Mouse (Mus musculus) CD8-positive naive resting alpha-beta T cell, adult 2 months (primary cell): ENCODE data around the gene Abcb10.
"Not testable (repeated sequence)": the region's sequence is repeated elsewhere in the genome, so short reads cannot be mapped to it uniquely, and the experiment has no call there.

ENCODE experiments used
- DNase-seq, 2 experiments: peaks; one replicate each; pipeline ENCODE4 v3.0.0; 2022; ENCODE audit warnings: low read depth in 2 of 2, low spot score in 2 of 2

The Abcb10 gene

DNA sequence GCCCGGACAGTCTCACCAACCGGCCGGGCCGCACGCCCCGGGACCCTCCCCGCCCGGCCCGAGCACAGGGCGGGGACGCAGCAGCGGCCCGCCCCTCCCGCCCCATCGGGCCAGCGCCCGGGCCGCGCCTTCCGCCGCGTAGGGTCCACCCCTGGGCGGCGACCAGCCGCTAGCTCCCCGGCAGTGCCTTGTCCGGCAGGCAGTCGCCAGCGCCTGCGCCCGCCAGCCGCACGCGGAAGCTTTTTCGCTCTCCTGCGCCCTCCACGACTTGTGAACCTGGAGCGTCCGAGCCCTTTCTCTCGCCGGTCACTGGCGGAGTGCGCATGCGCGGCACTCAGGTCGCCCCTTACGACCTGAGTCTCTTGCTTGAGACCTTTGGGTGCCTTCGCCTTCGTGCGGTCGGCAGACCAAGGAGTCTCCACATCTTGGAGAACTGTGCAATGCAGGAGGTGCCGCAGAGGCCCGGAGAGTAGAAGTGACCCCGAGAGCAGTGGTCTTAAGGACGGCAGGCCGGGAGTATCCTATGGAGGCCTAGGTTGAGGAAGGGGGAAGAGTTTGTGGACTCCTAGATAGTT lies at the start of gene Abcb10:
Gene Abcb10, minus strand, starts transcription at position 297 of the 575 bp plus-strand sequence.
- peak; percentile 30 to 34 for DNase-seq

DNA sequence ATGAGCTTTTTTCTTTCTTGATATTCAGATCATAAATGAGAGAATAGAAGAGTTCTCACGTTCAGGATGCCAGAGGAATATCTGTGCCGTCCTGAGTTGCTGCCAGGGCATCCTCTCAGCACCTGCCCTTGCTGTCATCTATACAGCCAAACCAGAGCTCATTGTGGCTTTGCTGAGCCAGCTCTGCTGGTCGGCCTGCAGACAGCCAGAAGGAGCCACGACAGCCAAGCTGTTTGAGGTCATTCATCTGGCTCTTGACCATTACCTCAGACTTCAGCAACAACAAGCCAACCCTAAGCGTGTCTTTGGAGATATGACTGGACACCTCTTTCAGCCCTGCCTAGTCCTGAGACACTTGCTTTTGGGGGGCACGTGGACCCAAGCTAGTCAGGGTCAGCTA lies 44.9 kb upstream of the Abcb10 start:
- DNase-seq: no peak

DNA sequence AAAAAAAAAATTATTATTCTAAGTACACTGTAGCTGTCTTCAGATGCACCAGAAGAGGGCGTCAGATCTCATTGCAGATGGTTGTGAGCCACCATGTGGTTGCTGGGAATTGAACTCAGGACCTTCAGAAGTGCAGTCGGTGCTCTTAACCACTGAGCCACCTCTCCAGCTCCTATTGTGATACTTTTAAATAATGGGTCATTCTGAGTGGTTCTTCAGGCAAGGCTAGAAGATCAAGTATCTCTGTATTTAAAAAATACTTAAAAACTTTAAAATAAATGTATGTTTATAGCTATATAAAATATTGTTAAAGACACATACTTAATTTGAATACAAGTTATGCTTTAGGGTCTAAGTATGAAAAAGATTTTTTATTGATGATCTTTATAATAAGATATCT lies 43.3 kb upstream of the Abcb10 start:
- not testable (repeated sequence) for DNase-seq

DNA sequence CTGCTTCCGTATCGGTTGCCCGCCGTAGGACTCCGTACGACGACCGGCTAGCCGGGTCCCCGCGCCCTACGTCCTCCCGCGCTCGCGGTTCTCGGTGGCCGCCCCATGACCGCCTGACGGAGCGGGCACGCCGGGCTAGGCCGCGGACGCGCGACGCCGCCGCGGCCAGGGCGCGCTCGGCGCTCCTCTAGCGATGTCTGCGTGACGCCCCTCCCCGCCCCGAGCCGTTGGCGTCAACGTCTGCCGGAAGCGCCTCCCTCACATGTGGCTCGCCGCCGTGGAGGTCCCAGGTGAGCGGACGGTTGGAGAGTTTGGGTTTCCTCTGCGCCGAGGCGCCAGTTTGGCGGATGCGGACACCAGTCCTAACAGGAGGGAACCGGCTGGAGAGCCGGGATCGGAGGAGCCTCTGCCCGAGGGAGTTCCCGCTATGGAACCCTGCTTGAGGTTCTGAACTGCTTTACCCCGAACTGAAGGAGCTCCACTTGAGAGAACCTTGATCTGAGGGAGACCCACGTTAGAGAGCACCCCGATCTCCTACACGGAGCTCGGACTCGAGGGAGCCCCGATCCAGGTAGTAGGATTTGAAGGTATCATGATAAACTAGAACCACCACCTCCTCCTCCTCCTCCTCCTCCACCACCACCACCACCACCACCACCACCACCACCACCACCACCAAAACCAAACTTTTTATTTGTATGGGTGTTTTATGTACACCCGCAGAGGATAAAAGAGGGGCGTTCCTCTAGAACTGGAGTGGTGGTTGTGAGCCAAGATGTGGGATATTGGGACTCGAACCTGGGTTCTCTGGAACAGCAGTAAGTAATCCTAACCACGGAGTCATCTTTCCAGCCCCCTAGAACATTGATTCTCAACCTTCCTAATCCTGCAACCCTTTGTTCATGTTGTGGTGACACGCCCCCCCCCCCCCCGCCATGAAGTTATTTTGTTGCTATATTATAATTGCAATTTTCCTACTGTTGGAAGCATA lies 38.6 kb upstream of the Abcb10 start, which contains the start of the genes Taf5l and Urb2:
Gene Taf5l, minus strand, starts transcription at position 161 of the 991 bp plus-strand sequence.
Gene Urb2, plus strand, starts transcription at position 272 of the 991 bp plus-strand sequence.
- peak; percentile 88 to 91 for DNase-seq

DNA sequence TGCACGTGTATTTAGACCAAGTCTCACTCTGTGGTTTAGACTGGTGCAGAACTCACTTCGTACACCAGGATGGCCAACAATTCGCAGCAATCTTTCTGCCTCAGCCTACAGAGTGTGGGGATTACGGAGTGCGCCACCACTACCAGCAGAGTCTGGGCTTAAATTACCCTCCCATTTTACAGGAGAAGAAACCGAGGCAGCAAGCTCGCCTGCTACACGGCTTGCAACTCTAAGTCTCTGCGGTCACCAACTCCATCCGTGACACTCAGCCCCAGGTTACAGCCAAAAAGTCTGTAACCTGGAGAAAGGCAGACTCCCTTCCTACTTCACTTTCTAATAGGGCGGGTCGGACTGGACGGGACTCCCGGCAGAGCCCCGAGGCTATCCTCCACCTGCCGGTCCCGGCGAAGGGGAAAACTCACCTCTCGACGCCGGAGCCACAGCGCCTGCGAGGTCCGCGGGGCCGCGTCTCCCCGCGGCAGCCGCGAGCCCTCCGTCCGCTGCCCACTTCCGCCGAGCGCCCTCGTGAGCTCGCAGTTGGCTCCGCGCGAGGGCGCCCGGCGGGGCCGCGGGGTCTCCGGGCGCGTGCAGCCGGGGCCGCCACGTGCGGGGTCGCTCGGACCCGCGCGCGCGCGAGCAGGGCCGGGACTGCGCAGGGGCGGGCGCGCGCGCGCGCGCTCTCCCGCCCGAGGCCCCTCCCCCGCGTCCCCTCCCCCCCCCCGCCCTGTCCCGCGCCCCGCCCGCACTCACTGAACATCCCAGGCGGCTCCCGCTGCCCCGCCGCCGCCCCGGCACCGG lies 37.7 kb upstream of the Abcb10 start:
- peak; percentile 40 to 45 for DNase-seq

DNA sequence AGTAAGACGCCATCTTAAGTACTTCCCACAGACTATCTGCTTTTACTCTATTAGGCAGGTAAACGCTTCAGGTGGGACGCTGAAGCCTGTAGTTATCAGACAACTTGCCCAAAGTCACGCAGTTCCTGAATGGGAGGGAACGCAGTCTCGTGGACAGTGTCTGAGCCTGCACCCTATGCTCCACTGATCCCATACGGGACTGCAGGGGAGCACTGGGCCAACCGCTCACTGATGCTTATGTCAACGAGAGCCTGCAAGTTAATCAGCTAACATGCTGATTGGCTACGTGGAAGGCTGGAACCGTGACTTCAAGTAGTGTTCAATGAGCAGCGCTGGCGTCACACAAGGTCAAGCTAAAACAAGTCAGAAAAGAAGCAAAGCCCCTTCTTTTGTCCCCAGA lies 36.9 kb upstream of the Abcb10 start:
- DNase-seq: no peak

DNA sequence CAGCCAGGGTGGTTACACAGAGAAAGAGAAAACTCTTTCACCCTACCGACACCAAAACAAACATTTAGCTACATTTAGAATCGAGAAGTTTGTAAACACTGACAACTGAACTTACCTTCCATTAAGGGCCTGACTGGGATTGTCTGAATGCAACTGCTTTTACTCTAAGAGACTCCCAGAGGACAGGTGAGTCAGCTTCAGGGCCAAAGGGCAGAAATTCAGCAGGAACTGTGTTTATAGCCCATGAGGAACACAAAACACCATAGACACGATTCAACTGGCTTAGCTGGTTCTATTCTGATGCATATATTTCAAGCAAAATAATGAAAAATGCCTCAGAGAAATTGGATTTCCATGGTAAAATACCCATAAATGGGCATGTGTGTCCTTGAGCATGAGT lies 31.8 kb upstream of the Abcb10 start:
- no peak for DNase-seq

DNA sequence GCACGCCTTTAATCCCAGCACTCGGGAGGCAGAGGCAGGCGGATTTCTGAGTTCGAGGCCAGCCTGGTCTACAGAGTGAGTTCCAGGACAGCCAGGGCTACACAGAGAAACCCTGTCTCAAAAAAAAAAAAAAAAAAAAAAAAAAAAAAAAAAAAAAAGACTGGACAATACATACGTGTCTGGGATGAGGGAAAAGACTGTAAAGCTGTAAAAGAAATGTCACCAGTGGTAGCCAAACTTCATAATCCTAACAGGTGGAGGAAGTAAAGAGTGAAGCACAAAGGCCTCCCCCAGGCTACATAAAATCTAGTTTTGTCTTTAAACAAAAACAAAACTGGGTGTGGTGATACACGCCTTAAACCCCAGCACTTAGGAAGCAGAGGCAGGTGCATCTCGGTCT lies 31.4 kb upstream of the Abcb10 start:
- DNase-seq: not testable (repeated sequence)

DNA sequence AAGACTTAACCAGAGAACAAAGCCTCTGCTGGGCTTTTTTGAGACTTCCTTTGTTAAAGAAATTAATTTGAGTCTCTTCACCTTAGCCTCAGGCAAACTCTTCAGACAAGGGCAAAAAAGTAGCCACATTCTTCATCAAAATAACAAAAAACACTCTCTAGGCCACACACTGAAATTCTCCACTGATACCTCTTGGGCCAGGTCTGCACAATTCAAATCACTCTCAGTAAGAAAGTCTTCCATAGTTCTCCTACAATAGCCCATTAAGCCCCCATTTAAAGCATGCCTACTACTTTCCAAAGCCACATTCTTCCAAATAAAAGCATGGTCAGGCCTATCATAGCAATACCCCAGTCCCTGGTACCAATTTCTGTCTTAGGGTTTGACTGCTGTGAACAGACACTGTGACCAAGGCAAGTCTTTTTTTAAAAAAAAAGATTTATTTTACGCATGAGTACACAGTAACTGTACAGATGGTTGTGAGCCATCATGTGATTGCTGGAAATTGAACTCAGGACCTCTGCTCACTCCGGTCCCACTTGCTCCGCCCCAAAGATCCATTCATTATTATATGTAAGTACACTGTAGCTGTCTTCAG lies 29.2 kb upstream of the Abcb10 start:
- no peak for DNase-seq

DNA sequence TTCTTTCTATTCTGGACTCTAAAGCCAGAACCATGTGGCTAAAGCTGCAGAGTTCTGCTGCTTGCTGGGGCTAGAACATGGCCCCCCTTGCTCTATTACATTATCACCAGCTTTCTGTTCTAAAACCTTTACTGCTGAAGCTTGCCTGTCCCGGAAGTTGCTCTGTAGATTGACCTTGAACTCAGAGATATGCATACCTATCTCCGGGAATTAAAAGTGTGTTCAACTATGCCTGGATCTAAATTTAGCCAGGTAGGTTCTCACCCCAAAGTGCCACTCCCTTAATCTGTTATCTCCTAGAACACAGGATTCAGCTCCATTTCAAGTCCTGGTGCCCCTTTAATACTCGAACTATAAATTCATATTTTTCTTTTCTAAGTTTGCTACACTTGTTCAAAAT lies 28.7 kb upstream of the Abcb10 start:
- DNase-seq: no peak

DNA sequence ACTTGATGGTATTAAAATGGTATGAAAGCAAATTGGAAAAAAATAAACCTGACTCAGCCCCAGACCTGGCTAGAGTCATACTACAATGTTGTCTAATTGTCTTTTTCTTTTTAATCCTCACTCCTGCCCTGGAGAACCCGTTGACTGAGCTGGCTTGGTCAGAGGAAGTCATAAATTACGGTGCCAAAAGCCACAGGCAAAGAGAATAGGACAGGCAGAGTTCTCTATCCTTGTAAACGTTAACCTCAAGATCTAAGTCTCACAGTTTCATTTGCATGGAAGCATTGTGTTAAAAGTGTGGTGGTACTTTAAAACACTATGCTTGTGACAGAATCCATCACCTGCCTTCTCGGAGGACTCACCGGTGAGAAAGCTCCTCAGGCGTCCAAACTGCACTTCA lies 24.9 kb upstream of the Abcb10 start:
- DNase-seq: no peak

DNA sequence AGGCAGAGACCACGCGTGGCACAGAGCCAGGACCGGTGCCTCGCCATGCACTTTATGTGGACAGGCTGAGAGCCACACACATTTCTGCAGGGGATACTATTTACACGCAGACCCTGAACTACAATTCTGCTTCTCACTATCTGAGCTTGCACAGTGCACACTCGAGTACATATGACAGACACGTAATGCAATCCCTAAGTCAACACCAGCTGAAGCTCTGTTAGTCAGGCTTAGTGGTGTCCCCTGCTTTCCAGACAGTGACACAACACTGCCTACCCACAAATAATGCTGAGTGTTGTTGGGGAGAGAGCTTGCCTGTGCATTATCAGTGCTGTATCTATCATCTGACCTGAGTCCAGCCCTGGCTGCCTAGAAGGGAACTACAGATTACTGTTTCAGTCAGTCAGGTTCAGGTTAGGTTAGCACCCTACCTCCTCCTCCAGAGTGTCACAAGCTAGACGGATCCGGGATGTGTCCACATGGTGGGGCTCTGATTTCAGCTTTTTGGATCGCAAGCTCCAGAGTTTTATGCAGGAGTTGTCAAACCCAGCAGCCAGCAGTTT lies 19.7 kb upstream of the Abcb10 start:
- DNase-seq: no peak

DNA sequence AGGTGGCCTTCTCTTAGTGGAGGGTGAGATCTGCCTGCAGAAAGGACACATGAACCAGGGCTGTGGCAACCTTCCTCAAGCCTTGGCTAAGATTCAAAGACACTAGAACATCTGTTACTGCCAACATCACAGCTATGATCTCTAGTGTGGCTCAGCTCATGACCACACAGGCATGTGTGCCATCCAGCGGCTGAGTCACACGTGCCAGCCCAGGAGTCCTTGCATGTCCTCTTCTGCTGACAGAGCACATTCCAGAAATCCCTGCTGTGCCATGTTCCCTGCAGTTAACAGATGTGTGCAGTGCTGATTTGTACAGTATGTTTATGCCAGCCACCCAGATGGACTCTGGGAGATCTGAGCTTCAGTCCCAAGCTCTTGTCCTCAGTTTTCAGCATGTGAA lies 16.6 kb upstream of the Abcb10 start:
- DNase-seq: no peak

DNA sequence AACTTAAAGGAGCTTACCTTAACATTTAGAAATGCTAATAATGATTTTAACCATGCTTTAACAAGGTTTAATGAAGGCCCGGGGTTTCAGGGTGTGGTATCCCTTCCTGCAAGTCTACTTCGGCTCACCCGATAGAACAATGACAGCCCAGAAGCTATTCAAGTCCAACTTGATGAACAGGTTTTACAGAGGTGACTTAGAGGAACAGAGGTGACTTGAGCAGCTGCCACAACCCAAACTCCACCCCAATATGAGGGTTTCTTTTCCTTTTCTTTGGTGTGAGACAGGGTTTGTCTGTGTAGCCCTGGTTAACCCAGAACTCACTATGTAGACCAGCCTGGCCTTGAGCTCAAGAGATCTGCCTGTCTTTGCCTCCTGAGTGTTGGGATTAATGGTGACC lies 11.1 kb upstream of the Abcb10 start:
- DNase-seq: no peak

DNA sequence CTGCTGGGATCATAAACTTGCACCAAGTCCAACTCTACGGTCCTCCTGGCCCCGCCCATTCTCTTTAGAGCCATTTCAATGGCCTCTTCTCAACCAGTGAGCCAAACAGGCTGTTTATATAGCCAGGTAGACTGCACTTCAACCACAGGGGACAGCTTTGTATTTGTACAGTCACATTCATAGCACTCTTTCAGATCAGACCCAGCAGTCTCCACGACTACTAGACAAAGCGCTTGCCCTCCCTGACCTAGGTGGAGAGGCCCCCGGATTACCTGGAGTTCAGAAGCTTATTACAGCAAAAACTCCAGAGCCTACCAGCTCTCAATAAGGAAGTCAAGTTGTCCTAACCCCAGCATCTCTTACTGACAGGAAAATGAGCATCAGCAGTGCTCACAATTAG lies 10.7 kb upstream of the Abcb10 start:
- DNase-seq: no peak

DNA sequence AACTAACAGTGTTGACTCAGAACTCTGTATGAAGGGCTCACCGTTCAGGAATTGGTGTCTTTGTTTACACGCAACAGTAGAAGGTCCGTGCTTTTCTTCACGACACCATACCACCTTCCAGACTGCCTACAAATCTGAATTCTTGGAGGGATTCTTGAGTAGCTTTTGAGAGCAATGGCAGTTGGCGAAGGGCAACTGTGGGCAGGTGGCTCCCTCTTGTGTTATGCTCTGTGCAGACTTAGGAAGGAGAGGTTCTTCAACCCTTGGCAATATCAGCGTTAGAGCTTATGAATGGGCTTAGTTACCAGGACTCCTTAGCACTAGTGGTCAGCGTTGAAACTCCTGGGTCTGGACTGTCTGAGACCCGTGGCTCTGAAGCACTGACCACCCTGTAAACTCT lies 9.7 kb upstream of the Abcb10 start:
- DNase-seq: no peak

DNA sequence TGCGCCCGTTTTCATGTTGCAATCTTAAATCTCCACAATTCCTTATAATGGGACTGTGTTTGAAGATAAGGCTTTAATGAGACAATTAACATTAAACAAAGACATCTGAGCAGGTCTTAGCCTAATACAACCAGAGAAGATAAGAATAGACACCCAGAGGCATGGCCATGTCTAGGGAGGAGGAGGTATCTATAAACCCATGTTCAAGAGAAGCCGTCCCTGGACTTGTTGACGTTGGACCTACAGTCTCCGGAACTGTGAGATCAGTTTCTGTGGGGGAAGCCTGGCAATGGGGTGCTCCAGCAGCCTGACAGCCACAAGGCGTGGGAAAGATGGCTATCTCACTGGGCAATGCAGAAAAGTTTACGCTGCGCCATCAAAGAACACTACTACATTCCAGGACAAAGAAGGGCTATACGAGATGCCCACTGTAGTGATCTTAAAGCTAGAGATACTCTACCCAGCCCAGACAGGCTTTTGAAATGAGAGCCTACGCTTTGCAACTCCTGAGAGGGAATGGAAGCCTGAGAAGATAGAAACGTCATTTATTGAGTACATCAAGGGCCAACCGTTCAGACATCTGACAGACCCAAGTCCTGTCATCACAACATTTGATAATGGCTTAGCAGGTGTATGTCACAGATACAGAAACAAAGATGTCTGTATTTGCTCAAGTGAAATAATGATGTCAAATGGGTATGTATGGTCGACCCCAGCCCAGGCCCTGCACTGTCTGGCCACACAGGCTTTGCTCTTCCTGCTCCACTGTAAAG lies 7.5 kb upstream of the Abcb10 start:
- DNase-seq: no peak

DNA sequence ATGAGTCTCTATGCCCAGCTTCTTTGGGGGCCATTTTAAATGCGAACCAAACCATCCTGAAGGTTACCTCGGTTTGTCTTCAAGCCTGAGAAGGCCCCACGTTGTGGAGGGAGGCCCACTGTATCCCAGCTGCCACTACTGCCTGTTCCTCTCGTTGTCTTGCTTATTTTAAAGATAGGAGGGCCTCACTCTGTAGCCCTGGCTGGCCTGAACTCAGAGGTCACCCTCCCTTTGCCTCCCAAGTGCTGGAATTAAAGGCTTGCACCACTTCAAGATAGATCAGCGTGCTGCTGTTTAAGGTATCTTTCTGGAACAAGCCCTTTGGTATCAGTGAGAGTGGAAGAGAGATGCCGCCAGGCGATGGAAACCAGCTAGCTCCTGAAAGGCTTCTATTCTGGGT lies 6.2 kb upstream of the Abcb10 start:
- no peak for DNase-seq

DNA sequence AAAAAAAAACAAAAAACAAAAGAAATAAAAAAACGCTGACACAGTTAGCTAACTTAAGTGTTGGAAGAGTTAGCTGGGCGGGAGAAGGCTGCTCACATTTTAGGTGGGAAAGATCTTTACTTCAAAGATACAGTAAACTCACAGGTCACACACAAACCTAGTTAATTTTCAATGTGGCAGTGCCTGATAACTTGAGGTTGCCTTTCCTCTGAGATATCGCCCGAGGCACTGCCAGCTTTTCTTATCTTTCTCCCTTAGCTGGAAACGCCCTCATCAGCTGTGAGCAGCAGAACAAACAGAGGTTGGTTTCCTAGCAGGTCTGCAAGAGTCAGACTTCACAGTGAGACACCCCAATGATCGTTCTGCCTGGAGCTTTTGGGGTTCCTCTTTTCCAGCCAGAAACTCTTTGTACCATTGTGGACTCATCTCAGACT lies 5.7 kb upstream of the Abcb10 start:
- no peak for DNase-seq

DNA sequence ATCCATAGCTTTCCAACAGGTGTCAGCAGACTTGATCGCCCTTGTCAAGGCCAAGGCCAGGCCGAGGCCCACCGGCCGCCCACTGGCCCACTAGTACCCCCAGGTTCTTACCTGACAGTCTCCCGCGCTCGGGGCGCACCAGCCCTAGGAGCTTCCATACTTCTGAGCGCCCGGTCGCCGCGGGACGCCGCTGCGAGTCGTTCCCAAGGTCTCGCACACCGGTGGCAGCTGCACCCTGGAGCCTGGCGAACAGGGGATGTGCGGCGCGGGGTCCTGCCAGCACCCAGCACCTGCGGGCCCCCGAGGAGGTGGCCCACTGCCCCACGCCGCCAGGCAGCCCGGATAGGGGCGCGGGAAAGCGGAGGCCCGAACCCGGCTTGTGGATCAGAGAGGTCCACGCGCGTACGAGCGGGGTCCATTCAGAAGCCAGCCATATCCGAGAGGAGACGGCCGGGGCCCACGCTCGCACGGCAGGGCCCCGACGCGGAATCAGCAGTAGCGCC lies 580 bp downstream of the Abcb10 start:
- peak; percentile 14 to 24 for DNase-seq
